Mouse (Mus musculus) ES-Bruce4 (cell line): ENCODE results near the gene Tcl1b4. TPM values are rescaled to one million over a fixed set of nuclear protein-coding genes. Genes with fewer than 3 reads are reported as not detected.
"Not testable (repeated sequence)": the region's sequence is repeated elsewhere in the genome, so short reads cannot be mapped to it uniquely, and the experiment has no call there.

Source experiments
- H3K27ac ChIP-seq: 2 replicates; pipeline ENCODE4 v1.5.1; 2012; ENCODE audit warnings: low read length, inconsistent platforms; ENCODE audit not compliant: insufficient read depth
- H3K27me3 ChIP-seq: 2 replicates; pipeline ENCODE4 v1.6.1; 2012; ENCODE audit warnings: mild to moderate bottlenecking, low read length, inconsistent platforms; ENCODE audit not compliant: control insufficient read depth, poor library complexity, insufficient read depth, severe bottlenecking
- H3K36me3 ChIP-seq: 2 replicates; pipeline ENCODE4 v1.6.1; 2012; ENCODE audit warnings: inconsistent platforms, mild to moderate bottlenecking, low read length, moderate library complexity; ENCODE audit not compliant: control insufficient read depth, poor library complexity, insufficient read depth, severe bottlenecking
- H3K4me1 ChIP-seq: one replicate; pipeline ENCODE4 v1.8.1; 2011; ENCODE audit warnings: low read length; ENCODE audit not compliant: control insufficient read depth, insufficient read depth
- H3K4me3 ChIP-seq: 2 replicates; pipeline ENCODE4 v1.5.1; 2011; ENCODE audit warnings: low read depth, mild to moderate bottlenecking, low read length
- H3K9ac ChIP-seq: 2 replicates; pipeline ENCODE4 v1.6.1; 2012; ENCODE audit warnings: low read depth, mild to moderate bottlenecking, inconsistent platforms; ENCODE audit not compliant: poor library complexity, severe bottlenecking
- H3K9me3 ChIP-seq: replicated peaks from 2 replicates; pipeline ENCODE4 v1.6.1; 2012; ENCODE audit warnings: mild to moderate bottlenecking, low read length, inconsistent platforms; ENCODE audit not compliant: control insufficient read depth, poor library complexity, insufficient read depth, severe bottlenecking
- CTCF ChIP-seq: IDR thresholded peaks from one replicate; pipeline ENCODE4 v1.8.1; 2011; ENCODE audit warnings: low read depth, low read length
- EP300 ChIP-seq: IDR thresholded peaks from 2 replicates; pipeline ENCODE4 v1.6.1; 2011; ENCODE audit warnings: low read depth, low read length; ENCODE audit not compliant: insufficient read depth
- POLR2A ChIP-seq: IDR thresholded peaks from one replicate; pipeline ENCODE4 v1.8.1; 2011; ENCODE audit warnings: low read length; ENCODE audit not compliant: insufficient read depth
- polyA plus RNA-seq: library from polyadenylated mRNA; stranded (reverse); fragments of >200 nt; gene quantifications from 2 replicates; pipeline ENCODE4 v1.2.4, GENCODE M21; 2011; ENCODE audit warnings: low read depth; ENCODE audit not compliant: missing spikeins, insufficient read depth, insufficient read length

Gene Tcl1b4
- polyA plus RNA-seq, 1 experiment: not detected

DNA sequence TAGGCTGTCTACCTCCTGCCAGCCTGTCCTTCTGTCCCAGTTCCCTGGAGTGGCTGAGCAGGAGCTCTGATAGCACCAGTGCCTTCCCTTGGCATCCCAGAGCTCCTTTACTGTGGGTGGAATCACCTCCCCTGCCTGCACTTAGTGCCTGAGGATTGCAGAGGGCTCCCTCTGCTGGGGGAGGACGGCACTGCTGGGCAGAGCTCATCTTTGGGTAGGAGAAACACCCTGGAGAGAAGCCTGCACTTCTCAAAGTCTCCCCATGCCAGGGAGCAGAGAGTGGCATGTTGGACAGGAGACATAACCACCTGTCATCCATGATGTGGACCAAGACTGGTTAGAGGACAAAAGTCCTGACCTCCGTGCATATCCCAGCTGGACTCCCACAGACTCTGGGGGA, 12.8 kb upstream of the Tcl1b4 start:
- H3K9me3 ChIP-seq, H3K27me3 ChIP-seq, H3K4me1 ChIP-seq, H3K27ac ChIP-seq, H3K4me3 ChIP-seq, H3K9ac ChIP-seq, H3K36me3 ChIP-seq: not testable (repeated sequence)
- TF ChIP-seq CTCF: peak; percentile 21

DNA sequence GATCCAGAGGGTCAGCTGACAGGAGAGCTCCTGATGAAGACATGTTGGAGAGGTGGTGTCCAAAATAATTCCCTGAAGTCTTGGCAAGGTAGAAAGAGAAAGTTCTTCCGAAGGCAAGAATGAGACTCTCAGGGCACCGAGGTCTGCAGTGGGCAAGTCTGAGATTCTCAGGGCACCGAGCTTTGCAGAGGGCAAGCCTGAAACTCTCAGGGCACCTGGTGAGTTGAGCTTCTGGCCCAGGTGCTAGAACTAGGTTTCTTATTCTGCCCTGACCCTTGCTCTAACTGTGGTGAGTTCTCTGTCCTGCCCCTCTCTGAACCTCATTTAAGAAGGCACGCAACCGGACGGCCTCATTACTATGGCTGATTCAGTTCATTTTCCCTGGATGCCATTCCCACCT, 11.0 kb upstream of the Tcl1b4 start, which contains the start of gene Tcl1b3:
Gene Tcl1b3 (plus strand): TSS at position 301 of the 400 bp plus-strand sequence.
- not testable (repeated sequence) for H3K27me3 ChIP-seq, H3K9me3 ChIP-seq, H3K9ac ChIP-seq, H3K4me1 ChIP-seq, H3K36me3 ChIP-seq, H3K4me3 ChIP-seq, H3K27ac ChIP-seq

DNA sequence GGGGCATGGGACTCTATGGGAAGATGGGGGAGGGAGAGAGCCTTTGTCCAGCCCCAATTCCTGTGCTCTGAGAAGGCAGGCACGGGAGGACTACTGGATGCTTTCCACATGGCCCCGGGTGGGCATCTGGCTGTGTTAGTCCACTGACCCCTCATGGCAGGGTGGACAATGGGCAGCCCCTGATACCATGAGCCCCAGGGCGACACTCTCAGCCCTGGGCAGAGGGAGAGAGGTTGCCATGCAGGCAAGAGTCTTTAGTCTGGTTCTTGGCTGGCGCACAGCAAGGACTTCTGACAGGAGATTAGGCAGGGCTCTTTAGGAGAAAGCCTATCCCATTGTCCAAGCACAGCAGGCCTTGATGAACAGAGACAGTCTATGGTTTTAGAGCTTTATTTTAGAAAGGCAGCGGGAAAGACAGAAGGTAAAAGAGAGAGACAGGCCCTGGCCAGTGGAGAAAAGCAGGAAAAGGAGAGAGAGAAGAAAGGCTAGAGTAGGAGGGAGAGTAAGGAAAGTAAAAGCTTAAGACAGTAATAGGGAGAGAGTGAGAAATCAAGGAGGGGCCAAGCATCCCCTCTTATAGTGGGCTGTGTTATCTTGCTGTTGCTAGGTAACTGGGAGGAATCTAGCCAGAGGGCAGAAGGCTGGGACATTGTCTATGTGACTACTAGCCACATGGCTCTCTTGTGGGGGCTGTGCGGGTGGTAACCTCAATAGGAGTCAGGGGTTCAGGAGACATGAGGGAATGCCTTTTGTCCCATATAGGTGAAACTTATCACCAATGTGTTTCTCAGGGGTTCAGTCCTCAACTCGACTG, 1.9 kb upstream of the Tcl1b4 start:
- H3K27ac ChIP-seq, H3K4me3 ChIP-seq, H3K36me3 ChIP-seq, H3K4me1 ChIP-seq, H3K27me3 ChIP-seq, H3K9me3 ChIP-seq, H3K9ac ChIP-seq: not testable (repeated sequence)

DNA sequence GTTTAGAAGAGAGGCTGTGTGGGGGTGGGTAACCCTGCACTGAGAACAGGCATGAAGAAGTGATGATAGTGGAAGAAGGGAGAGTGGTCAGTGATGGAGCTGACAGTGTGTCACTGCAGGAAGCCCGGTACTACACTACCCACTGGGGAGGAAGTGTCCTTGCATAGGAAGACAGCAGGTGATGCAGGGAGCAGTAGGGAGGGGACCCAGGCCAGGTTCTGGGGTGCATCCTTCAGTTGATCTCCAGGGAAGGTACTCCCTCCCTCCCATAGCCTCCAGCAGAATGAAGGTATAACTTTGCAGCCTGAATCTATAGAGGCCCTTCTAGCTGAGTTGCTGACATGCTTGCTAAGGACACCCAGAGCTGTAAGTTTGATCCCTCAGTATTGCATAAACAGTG, 5.3 kb downstream of the Tcl1b4 start:
- TF ChIP-seq CTCF: no peak
- no peak for TF ChIP-seq EP300
- H3K4me1 ChIP-seq: no peaks in the 10 kb centered on the region
- no peaks in the 10 kb centered on the region for H3K36me3 ChIP-seq
- H3K9ac ChIP-seq: no peak overlapping the region
- no peaks in the 10 kb centered on the region for H3K27me3 ChIP-seq
- H3K9me3 ChIP-seq: no peaks in the 10 kb centered on the region
- H3K27ac ChIP-seq: no peak overlapping the region
- H3K4me3 ChIP-seq: no peak overlapping the region

DNA sequence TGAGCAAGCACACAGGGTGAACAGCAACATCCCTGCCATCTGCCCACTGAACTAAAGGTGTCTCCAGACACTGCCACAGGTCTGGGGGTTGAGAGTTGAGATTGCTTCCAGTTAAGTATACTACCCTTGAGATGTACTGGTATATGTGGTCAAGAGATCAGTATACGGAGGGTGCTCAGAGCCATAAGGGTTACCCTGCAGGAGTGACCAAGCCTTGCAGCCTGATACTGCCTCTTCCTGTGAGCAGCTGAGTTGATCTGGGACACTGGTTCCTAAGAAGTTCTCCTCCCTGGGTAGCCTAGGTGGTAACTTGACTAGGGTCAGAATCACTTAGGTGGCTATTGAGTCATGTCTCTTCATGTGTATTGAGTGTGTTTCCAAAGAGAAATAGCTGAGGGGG, 6.7 kb downstream of the Tcl1b4 start:
- Histone ChIP-seq H3K9me3 (no peaks in the 10 kb centered on the region), H3K4me1 (no peaks in the 10 kb centered on the region), H3K27me3 (no peaks in the 10 kb centered on the region), H3K9ac (no peak overlapping the region), H3K27ac (no peak overlapping the region), H3K4me3 (no peak overlapping the region), H3K36me3 (no peaks in the 10 kb centered on the region)
- no peak for TF ChIP-seq POLR2A
- TF ChIP-seq EP300: no peak
- no peak for TF ChIP-seq CTCF

DNA sequence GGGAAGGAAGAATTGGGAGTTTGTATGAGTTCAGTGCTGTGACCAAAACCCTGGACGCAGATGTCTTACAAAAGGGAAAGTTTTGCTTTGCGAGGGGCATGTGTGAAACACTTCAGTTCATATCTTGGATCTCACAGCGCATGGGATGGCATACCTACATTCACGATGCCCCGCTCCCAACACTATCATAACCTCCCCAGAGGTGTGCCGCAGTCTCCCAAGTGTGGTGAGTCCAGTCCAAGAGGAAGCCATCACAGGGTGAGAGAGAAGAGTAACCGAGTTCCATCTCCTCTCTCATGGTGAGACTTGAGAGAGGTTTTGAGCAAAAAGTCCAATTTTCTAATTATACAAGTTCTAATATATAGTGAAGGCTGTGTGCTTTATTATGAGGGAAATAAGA, 7.5 kb downstream of the Tcl1b4 start:
- no peaks in the 10 kb centered on the region for H3K4me1 ChIP-seq
- H3K36me3 ChIP-seq: no peaks in the 10 kb centered on the region
- no peaks in the 10 kb centered on the region for H3K27me3 ChIP-seq
- TF ChIP-seq POLR2A (no peak), CTCF (no peak), EP300 (no peak)
- H3K9me3 ChIP-seq: no peaks in the 10 kb centered on the region
- H3K27ac ChIP-seq: no peak overlapping the region
- H3K4me3 ChIP-seq: no peak overlapping the region
- H3K9ac ChIP-seq: no peak overlapping the region
